23 mouse cellular contexts compared by ENCODE assay signal in the genomic region with DNA sequence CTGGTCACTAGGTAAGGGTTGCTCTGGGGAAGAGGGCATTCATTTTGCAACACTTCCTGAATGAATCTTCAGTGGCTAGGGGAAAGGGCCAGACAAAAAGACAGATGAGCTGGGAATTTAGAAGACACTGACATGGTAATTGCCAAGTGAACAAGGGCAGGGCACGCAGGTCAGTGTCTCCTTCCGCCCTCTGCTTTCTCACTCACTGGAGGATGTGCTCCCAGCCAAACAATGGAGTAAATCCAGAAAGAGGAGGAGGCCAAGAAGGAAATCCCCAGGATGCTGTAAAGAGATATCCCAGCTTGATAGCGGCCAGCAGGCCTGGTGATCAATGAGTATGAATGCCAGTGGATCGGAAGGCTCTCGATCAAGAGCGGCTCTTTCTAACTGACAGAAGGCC.
"Had no signal": no experiment of that assay in that cellular context is flagged by ENCODE, and none has a peak within 500 bp of the region (broad histone marks: within the 10 kb centered on the region; RNA-seq: fewer than 3 reads in every experiment).

No protein-coding gene starts in this region.

- H3K27me3 ChIP-seq: hindbrain, embryonic 12.5 days; hindbrain, embryonic 15.5 days; limb, embryonic 13.5 days; limb, embryonic 15.5 days had no signal

- H3K9ac ChIP-seq: heart, embryonic 12.5 days; hindbrain, embryonic 12.5 days; hindbrain, embryonic 15.5 days; limb, embryonic 13.5 days; limb, embryonic 15.5 days; liver, embryonic 12.5 days; liver, embryonic 14.5 days had no signal

- H3K36me3 ChIP-seq: heart, embryonic 10.5 days; heart, embryonic 12.5 days; hindbrain, embryonic 12.5 days; hindbrain, embryonic 15.5 days; limb, embryonic 13.5 days; limb, embryonic 15.5 days; liver, embryonic 12.5 days had no signal

- H3K4me3 ChIP-seq: heart, embryonic 10.5 days; heart, embryonic 12.5 days; hindbrain, embryonic 12.5 days; hindbrain, embryonic 15.5 days; limb, embryonic 13.5 days; limb, embryonic 15.5 days; liver, embryonic 12.5 days had no signal

- H3K27ac ChIP-seq: heart, embryonic 10.5 days; hindbrain, embryonic 12.5 days; hindbrain, embryonic 15.5 days; hindbrain, postnatal 0 days; limb, embryonic 13.5 days; limb, embryonic 15.5 days; liver, embryonic 12.5 days; liver, embryonic 14.5 days had no signal

- H3K4me1 ChIP-seq: heart, embryonic 12.5 days; liver, embryonic 12.5 days had no signal

- DNase-seq: gastrocnemius, postnatal 14 days; gastrocnemius, postnatal 36 days; heart, adult 18-20 months; heart, postnatal 10 days; heart, postnatal 36 days; kidney, adult 18-20 months; kidney, adult 9 months; kidney, postnatal 14 days; kidney, postnatal 36 days; layer of hippocampus, adult 9-11 months; layer of hippocampus, postnatal 36 days; left cerebral cortex, postnatal 4 days; lung, adult 18-20 months had no signal

- ATAC-seq: hindbrain, postnatal 0 days; intestine, embryonic 16.5 days; liver, embryonic 12.5 days had no signal

- H3K9me3 ChIP-seq: heart, embryonic 10.5 days; hindbrain, embryonic 12.5 days; hindbrain, embryonic 15.5 days; limb, embryonic 13.5 days; limb, embryonic 15.5 days had no signal

- H3K4me2 ChIP-seq: heart, embryonic 12.5 days; hindbrain, embryonic 12.5 days; hindbrain, embryonic 15.5 days; limb, embryonic 13.5 days; limb, embryonic 15.5 days; liver, embryonic 12.5 days had no signal
